Mouse (Mus musculus): Measurements from ENCODE around the gene Map4k1. TPM values are rescaled to one million over a fixed set of nuclear protein-coding genes. Genes with fewer than 3 reads are reported as not detected.
"Not testable (repeated sequence)": the region's sequence is repeated elsewhere in the genome, so short reads cannot be mapped to it uniquely, and the experiment has no call there.

Gene Map4k1
- total RNA-seq, 2 experiments from 2014 or later, result 4.6 to 5.8 TPM

DNA sequence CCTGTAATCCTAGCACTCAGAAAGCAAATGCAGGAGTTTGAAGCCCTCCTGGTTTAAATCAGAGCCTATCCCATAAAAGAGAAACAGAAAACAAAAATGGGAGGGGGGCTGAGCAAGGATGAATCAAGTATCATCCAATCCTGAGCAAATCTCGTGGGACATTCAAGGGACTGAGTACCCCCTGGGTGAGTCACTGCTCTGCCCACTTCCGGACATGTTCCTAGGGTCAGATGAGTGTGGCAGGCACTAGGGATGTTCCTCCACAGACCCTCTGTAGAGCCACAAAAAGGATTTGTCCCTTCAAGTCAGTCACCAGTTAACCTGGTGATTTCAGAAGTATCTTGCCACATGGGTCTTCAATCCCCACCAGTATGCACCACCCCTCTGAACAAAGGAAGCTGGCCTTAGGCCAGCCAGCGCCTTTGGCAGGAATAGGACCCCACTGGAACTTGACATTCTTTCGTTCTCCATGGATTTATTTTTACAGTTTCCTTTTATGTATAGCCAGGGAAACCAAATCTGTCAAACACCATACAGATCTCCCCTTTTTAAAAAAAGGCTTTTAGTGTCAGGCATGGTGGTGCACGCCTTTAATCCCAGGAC is 26.5 kb upstream of the Map4k1 start:
- DNase-seq (ENCODE audit: low spot score in 2 of 2), result no peak

DNA sequence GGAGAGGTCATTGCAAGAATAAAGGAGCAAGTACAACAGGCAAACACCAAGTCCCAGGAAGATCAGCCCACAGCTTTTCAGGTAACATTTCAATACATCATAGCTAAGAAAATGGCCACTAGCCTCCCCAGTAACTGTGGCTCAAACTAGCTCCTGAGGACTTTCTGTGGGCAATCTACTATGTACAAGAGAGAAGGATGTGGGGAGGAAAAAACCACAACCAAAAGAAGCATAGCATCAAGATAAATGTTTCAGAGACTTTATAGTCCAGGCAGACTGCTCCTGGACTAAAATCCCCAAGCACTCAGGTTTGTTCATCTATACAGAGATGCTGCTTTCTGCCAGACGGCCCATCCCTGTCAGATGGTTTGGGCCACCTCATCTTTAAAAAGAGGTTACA is 25.6 kb upstream of the Map4k1 start:
- no peak for DNase-seq (ENCODE audit: low spot score in 2 of 2)

DNA sequence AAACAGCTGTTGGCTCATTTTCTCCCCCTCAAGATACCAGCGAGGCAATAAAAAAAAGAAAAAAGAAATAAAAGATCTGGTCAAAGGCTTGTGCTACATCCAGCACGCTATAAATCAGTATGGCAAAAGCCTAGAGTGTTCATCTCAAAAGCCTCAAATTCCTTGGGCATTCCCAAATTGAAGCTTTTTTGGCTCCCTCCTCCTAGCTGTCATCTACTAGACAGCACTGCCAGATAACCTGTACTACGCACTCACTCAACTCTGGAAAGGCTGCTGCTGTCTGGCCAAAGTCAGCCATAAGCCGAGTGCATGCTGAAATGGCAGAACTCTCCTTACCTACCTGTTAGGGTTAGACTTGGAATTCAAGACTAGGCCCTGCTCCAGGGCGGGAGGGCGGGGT is 24.6 kb upstream of the Map4k1 start:
- DNase-seq (ENCODE audit: low spot score in 2 of 2), result no peak

DNA sequence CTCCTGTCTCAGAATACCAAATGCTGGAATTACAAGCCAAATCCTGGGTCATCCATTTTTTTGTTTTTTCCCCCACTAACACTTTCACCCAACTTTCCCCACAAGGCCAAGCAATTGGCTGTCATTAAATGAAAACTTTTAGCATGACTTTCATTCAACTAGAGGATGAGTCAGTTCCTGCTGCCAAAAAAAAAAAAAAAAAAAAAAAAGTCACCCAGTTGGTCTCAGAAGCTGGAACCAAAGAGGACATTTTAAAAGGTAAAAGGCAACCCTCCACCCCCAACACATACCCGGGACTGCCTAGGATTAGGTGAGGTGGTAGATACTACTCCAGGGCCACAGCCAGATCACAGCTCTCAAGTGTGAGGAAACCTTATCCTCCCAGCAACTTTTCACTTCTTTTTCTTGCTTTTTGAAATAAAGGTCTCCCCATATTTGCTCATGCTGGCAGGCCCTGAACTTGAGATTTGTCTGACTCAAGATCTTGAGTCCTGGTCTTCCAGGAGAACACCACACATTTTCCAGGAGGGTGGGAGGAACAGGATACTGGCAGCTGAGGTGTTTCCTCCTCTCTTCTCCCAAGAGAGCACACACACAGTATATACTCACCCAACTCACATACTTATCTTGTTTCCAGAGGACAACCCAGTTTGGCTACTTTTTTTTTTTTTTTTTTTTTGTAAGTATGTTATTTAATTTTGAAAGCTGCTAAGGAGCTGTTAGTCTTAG is 23.7 kb upstream of the Map4k1 start:
- no peak for DNase-seq (ENCODE audit: low spot score in 2 of 2)

DNA sequence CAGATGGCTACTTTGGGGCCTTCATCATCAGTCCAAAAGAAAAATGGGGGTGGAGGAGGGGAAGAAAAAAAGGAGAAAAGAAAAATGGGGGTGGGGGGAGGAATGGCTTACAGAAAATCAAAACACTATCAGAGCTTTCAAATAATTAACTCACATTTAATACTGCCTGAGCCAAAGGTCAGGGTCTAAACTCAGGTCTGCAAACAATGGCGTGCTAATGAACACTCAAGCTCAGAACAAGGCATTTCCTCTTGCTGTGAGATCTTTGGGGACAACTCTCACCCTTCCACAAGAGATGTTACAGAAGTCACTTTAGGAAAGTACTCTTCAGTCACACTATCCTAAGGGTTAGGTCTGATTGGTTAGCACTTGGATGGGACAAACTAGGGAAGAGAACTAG is 23.1 kb upstream of the Map4k1 start:
- no peak for DNase-seq (ENCODE audit: low spot score in 2 of 2)

DNA sequence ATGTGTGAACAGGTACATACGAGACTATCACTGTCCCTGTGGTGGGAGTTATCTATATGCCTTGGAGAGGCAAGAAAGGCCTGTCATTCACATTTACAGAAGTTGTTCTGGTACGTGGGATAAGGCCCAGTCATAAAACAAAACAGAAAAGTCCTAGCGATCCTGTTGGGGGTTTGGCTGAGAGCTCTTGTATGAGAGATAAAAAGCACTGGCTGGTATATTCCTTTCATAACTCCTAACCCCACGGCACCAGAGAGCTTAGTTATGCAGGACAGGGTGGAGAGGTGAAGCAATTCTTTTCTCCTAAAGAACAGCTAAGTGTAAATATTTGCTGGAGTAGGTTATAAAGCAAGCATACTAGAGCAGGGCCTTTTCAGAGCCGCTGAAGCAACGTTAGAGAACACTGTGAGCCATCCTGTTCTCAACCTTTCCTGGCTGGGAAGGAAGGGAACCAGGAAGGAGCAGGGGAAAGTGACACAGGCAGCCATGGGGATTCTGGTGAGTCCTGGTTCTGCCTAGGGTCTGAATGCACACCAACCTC is 22.3 kb upstream of the Map4k1 start:
- no peak for DNase-seq (ENCODE audit: low spot score in 2 of 2)

DNA sequence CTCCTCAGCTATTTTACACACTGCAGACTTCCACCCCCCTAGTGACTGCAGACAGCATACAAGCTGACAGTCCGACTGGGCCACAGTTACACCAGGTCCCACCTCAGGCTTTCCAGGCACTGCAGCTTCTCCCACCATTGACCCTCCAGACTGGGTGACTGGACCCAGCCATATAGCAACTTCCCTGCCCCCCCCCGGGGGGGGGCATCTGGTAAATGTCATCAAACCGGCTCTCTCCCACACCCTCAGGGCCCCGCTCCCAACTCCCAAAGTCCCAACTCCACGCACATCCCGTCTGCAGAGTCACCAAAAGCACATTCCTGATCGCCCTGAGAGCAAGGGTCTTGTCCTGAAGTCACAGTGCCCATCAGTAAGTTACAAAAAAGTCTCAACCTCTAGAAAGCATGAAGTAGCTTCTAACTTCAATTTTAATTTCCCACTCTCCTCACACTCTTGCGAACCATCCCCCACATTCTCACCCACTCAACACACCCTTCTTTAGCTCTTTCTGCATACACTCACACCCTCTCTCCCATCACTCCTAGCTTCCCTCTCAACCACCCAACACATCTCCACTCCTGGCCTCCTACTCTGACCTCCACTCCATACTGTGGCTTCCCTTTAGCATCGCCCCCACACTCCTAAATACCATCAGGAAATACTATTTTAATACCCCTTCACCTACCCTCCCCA is 21.4 kb upstream of the Map4k1 start:
- DNase-seq (ENCODE audit: low spot score in 2 of 2), result no peak

DNA sequence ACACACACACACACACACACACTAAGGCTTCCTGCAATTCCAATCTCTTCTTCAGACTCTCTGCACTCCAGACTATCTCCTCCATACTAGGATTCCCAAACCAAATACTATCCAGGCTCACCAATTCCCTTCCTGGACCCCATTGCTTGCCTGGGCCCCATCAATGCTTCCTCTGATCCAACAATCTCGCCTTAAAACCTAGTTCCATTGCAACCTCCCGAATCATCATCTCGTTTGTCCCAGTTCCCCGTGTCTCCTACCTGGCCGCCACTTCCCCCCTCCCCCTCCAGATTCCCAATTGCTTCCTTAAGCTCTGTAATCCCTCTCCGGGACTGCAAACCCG is 20.3 kb upstream of the Map4k1 start:
- DNase-seq (ENCODE audit: low spot score in 2 of 2), result no peak

DNA sequence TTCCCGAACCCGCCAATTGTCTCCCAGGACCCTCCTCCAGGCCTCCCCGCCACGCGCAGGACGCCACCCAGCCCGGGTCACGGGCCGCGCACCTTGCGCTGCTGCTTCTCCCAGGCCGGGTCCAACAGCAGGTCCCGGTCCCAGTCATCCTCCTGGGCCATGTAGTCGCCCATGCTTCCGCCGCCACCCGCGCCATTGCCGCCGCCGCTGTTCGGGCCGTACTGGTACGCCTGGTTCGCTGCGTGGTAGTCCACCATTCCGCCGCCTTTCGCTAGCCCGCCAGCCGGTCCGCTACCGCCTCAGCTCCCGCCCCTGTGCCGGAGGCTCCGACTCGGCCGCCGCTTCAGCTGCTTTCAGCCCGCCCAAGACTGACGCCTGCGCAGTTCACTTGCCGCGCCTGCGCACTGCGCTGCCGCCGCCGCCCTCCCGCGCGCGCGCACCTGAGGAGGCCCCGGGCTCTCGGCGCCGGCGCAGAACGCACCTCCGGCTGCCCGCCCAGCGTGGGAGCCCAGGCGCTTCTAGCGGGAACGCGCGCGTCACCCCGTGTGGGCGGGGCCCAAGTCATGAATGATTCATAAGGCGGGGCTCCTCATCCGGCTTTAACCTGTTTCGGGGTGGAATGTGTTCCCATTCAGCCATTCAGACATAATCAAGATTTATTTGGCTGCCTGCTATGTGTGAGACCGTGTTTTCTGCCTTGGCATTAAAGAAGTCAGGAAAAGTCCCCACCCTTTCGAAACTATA is 19.8 kb upstream of the Map4k1 start, which contains the start of gene Actn4:
Gene Actn4 (minus strand): TSS at position 414 of the 744 bp plus-strand sequence.
- peak; percentile 98 to 99 for DNase-seq (ENCODE audit: low spot score in 2 of 2)

DNA sequence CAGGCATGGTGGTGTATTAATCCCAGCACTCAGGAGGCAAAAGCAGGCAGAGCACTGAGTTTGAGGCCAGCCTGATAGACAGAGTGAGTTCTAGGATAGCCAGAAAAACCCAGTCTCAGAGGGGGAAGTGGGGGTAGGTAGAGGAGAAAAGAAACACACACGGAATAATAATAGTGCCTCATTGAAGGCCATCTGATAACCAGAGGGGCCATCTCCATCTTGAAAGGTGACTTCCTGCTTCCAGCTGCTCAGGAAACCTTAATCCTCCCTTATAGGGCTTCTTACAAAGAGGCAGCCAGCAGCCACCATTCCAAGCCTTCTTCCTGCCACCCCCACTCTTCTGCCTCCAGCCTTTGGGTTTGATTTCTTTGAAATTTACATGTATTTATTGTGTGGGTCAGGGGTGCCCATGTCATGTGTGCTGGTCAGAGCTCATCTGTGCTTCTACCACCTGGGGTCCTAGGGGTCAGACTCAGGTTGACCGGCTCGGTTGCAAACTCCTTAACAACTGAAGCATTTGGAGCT is 18.4 kb upstream of the Map4k1 start:
- DNase-seq (ENCODE audit: low spot score in 2 of 2), result no peak

DNA sequence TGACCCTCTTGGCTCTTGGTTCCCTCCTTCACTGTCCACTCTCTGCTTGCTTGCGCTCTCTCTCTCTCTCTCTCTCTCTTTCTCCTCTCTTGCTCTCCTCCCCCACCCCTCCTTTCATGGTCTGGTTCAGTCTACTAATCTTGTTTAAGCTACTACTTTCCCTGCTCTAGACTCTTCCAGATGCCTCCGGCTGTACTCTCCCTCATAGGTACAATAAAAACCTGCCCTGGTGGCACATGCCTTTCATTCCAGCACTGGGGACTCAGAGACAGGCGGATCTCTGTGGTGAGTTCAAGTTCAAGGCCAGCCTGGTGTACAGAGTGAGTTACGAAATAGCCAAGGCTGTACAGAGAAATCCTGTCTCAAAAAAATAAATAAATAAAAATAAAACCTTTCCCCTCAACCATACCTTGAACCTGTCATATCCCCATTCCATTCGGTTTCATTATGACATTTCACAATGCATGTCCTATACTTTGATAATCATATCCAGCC is 16.5 kb upstream of the Map4k1 start:
- DNase-seq (ENCODE audit: low spot score in 2 of 2), result no peak

DNA sequence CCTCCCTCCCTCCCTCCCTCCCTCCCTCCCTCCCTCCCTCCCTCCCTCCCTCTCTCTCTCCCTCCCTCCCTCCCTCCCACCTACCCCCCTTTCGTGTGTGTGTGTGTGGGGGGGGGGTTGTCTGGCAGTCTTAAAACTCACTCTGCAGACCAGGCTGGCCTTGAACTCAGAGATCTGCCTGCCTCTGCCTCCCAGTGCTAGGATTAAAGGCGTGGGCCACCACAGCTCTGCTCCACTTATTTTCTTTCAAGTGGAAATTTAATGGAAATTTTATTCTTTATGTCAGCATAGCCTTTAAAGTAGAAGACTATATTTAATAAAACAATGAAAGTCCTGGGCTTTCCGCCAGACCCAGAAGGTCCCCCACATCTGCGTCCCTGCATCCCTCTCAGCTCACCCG is 15.7 kb upstream of the Map4k1 start:
- no peak for DNase-seq (ENCODE audit: low spot score in 2 of 2)

DNA sequence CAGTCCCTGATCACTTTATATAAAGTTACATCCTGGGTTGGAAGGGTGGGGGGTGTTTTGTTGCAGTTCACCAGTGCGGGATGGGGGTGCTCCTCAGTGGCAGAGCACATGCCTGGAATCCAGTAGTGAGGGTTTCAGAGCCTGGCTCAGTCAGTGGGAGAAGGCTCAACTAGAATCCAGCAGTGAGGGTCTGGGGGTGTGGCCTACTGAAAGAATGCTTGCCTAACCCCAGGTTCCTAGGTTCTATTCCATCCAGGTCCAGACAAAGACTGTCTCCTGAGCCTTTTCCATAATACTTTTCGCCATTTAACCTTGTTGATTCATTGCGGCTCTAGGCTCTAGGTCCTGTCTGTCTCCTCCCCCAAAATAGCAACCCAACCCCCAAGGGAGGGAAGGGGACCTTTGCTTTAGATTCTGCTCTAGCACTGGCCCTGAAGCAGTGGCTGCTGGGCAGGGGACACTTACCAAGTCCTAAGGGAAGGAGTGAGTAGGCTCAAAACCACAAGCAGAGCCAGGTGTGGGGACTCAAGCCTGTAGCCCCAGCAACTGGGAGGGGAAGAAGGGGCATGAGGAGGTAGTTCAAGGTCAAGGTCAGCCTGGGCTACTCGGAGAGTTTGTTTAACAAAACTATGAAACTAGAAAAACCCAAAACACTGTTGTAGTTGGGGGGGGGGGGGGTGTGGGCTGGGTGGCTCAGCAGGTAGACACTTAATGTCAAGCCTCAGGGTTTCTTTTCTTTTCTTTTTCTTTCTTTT is 14.9 kb upstream of the Map4k1 start:
- no peak for DNase-seq (ENCODE audit: low spot score in 2 of 2)

DNA sequence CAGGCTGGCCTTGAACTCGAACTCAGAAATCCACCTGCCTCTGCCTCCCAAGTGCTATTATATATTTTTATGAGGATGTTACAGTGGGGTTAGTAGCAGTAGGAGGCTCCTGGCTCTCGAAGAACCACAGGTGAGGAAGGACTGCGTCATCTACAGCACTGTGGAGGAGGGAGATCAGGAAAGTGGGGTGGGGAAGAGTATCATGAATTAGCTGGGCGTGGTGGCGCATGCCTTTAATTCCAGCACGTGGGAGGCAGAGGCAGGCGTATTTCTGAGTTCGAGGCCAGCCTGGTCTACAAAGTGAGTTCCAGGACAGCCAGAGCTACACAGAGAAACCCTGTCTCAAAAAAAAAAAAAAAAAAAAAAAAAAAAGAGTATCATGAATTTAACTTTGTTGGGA is 13.7 kb upstream of the Map4k1 start:
- not testable (repeated sequence) for DNase-seq (ENCODE audit: low spot score in 2 of 2)

DNA sequence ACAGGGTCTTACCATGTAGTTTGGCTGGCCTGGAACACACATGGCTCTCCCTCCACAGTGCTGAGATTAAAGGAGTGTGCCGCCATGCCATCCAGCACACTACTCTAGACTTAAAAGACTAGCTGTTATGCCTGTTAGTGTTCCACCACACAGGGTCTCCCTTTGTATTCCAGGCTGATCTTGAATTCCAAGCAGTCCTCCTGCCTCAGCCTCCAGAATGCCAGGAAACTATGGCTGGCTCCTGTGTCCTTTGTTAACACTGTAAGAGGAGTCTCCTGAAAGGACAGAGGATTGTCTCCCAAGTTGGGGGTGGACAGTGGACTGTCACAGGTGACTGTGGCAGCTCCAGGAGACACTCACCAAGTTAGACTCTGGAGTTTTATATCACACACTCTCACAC is 12.6 kb upstream of the Map4k1 start:
- no peak for DNase-seq (ENCODE audit: low spot score in 2 of 2)

DNA sequence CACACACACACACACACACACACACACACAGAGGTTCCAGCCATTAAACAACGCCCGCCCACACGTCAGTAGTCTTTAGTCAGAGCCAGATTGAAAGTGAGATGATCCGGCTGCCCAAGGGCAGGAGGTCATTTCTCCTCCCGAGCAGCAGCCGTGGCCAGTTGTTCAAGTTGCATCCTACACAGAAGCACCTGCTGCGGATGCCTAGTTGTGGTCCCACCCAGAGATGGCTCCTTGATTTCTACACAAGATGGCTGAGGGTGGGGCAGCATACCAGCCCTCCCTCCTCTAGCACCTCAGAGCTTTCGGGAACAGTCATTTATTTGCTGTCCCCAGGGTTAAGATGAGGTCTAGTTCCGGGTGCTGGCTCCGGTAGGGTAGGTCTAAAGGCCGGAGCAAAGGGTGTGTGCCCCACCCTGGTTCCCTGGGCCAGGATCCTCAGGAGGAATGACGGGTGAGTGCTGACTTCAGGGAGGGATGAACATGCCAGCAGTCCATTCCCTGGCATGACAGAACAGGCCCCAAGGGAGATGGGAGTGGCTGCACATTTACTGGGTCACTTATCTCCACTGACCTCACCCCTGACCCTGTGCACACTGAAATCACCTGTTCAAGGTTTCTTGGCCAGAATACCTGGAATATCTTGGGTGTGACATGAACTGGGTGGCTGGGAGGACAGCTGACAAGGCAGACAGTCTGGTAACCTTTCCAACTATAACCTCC is 12.0 kb upstream of the Map4k1 start:
- no peak for DNase-seq (ENCODE audit: low spot score in 2 of 2)

DNA sequence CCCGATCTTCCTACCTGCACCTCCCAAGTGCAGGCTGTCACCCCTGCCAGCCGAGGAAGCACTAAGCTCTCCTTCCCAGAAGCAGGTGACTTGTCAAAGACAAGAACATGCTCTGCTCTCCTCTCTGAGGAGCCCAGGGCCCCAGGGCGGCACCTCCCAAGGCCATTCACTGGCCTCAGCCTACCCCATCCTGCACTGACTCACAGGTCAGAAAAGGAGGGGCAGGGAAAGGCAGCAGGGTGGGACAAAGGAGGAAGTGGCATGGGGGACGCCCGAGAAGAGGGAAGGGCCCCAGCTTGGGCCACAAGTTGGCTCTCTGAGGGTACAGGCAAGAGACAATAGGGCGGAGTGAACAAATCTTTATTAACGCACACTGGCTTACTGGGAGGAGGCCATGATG is 10.8 kb upstream of the Map4k1 start:
- DNase-seq (ENCODE audit: low spot score in 2 of 2), result no peak

DNA sequence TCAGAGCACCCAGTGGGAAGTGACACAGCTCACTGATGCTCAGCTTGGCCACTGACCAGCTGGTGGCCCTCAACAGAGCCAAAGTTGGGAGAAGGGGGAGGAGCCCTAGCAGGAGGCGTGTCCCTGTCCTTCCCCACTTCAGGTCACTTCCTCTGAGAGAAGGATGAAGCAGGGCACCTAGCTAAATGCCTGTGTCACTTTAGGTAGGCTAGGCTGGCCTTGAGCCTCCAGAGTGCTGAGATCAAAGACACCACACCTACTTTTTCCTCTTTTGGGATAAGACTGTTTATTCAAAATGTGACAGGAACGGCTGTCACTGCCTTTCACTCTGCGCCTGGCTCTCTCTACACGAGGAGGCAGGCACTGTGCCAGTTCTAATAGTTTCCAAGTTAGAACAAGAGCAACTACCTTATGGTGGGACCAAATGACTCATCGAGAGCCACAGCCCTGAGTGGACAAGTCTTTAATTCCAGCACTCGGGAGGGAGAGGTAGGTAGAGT is 10.0 kb upstream of the Map4k1 start:
- peak; percentile 48 to 50 for DNase-seq (ENCODE audit: low spot score in 2 of 2)

DNA sequence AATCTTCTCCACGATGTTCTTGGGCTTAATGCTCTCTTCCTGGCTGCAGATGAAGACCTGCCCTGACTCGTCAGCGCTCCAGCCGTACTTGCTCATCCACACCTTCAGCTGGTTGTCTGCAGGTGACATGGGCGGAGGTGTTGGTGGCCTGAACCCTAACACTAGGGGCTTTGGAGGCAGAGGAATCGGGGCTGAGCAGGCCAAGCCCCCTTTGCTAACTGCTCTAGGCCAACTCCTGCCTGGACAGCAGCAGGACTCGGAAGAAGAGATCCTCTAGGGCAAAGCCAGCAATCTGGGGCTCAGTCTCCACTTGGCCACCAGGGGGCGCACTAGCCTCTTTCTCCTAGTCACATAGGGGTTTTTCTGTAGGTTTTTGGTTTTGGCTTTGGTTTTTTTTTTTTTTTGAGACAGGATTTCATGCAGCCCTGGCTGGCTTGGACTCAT is 9.3 kb upstream of the Map4k1 start:
- DNase-seq (ENCODE audit: low spot score in 2 of 2), result peak; percentile 78 to 80

DNA sequence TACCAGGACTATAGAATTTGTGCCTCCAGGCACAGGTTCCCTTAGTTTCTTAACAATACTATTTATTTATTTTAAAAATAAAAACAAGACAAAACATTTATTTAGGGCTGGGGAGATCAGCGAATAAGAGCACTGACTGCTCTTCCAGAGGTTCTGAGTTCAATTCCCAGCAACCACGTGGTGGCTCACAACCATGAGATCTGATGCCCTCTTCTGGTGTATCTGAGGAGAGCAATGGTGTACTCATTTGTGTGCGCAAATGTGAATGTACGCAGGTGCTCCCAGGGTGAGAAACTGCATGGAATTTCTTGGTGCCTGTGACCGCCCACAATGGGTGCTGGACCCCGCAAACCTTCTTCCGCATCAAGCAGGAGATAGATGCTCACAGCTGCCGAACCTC is 8.8 kb upstream of the Map4k1 start:
- no peak for DNase-seq (ENCODE audit: low spot score in 2 of 2)

Data from layer of hippocampus, postnatal 10 days (tissue).